Mouse (Mus musculus) G1E-ER4 (cell line): Measurements from ENCODE around the gene Atp5f1. TPM values are rescaled to one million over a fixed set of nuclear protein-coding genes. Genes with fewer than 3 reads are reported as not detected.

ENCODE experiments used
- GATA1 ChIP-seq: IDR thresholded peaks from one replicate; pipeline ENCODE4 v1.8.0; 2012; ENCODE audit warnings: low read length, inconsistent platforms
- polyA plus RNA-seq: library from polyadenylated mRNA; stranded (reverse); fragments of >175 nt; gene quantifications from 2 replicates; pipeline ENCODE4 v1.2.3, GENCODE M21; 2012

Atp5f1 gene
- 96.5 and 102 TPM in 2 replicates for polyA plus RNA-seq

DNA sequence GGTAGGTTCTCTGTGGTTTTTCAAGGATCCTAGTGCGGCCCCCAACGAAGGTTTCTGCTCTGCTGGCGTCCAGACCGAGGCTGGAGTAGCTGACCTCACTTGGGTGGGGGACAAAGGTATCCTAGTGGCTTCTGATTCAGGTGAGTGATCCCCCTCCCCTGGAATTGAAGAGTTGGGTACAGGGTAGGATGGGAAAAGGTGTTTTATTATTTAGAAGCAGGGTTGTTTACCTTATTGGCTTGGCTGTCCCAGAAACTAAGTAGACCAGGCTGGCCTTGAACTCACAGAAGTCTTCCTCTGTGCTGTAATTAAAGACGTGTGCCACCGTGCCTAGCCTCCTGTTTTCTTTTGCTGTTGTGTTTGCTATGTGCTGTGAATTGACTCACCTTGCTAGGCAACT is at the start of gene Atp5f1:
TSS of gene Atp5f1 (minus strand) at position 101 of the 400 bp plus-strand sequence.
- TF ChIP-seq GATA1 = no peak

DNA sequence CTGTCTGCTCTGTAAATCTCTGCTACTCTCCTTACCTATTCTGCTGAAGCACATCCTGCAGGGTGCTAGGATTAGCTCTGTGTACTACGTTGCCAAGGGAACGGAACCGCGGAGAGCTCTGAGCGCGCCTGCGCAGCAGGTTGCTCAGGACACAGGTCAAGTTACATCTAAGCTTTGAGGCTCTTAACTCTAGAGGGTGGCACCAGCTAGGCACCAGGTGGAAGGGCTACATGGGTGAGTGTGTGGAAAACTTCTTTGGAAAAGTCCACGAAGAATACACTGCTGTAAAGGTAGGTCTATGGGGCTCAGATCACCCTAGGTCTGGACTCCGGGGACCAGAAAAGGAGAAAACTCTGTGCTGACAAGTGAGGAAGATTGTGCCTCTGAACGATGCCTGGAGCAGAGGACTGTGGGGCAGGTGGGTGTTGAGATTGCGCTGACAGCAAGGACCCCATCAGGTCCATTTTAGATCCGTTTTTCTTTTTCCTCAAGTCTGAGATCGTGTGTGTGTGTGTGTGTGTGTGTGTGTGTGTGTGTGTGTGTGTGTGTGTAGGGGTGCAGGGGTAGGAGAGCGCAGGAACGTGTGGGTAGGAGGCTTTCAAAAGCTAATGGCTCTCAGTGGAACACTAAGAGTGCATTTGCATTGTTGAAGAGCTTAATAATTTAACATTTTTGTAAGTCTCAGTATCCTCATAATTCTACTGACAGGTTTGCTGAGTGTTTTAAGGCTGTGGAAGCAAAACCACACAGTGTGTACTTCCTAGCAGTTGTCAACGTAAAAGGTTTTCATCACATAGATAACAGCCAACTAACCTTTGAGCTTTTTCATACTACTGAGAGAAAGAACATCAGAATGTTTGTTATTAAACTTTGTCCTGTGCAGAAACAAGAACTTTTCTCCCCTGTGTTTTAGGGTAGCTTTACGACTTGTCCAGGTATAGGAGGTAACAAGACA is 41.8 kb upstream of the Atp5f1 start:
- no peak for TF ChIP-seq GATA1

DNA sequence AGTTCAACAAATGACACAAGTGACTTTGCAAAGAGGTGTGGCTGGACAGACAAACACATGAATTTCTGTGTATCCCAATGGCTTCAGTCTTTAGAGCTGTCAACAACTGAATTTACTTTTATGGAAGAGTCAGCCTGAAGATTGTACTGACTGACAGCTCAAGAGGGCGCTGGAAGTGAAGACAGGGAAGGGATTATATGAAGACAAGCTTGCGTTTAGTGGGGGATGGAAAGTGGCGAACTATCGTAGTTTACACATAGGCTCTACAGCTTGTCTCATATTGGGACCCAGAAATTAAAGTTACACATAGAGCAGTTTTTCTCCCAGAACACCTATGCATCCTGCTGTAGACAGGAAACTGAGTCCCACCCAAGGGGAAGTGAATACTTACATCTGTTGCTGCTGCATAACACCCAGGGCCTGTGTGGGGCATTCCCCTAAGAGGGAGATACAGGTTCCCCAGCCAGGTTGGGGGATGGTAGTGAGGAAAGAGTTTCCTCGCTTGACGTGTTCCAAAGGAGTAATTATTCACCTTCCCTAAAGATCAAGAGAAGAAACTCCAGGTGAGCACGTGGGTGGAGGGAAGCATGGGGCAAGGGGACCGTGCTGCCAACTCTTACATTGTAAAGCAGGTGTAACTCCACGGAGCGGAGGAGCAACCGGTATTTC is 40.9 kb upstream of the Atp5f1 start:
- TF ChIP-seq GATA1 = no peak

DNA sequence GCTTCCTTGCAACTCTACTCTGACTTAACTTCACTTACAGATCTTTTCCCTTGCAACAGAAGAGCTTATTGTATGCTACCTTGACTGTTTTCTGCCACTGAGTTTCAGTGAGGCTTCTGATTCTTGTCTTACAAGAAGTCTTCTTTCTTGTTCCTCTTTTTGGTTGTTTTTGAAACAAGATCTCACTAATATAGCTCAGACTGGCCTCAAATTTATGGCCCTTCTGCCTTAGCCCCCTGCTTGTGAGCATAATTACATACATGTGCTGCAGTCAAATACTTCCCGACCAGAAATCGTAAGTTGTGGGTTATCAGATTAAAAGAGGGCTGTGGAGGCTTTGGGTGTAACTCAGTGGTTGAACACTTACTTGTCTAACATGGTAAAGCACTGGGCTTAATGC is 34.8 kb upstream of the Atp5f1 start:
- no peak for TF ChIP-seq GATA1

DNA sequence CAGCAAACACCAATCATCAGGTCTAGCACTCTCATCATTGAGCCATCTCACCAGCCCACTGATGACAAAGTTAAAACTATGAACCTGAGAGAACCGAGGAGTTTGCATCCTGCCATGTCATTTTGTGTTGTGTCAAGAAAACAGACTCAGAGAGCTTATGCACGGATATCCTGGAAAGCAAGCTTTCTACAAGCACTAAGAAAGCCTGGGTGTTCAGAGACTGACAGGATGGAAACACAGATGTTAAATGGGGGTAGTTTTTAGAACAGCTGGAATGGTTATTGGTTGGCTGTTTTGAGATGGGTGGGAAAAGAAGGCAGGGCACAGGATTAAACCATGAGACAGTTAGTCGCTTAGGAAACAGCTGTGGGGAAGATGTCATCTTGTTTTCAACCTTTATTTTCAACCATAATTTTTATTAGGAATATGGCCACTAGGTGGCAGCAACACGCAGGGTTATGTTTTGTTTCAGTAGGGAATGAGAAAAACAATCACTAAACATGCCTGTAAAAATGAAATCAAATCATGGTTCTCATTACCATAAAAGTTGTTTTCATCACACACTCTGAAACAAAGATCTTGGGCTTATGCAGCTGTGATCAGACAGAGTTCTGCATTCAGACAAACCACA is 31.9 kb upstream of the Atp5f1 start:
- no peak for TF ChIP-seq GATA1

DNA sequence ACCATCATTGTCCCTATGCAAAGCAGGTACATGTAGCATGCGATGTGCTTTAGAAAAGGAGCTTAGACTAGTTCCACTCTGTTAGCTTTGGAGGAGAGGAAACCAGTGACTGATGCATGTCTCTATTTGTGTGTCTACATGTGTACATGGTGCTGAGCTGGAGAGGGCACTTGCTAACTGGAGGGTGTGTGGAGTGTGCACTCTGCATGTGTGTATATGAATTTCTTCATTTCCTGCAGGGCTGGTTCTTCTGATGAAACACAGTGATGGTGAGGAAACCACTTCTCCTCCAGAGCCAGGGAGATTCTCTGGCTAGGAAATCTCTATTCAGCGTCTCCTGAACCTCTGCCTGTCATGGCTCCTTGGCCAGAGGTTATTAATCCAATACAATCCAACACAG is 14.3 kb upstream of the Atp5f1 start:
- TF ChIP-seq GATA1 = no peak

DNA sequence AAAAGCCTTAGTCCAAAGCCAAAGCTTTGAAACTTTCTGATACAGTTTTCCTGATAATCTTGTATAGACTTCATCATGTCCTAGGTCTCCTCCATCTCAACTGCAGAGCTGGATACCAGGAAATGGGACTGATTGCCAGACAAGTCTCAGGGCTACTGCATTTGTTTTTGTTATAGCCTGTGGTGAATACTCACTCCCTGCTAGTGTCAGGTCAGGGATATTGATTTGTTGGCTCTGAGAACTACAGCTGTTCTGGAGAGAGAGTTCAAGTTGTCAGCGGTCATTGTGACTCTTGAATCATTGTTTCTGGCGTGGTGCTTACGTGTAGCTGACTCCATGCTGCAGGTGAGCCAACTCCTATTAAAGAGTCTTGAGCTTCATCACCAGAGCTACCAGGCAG is 13.5 kb upstream of the Atp5f1 start, which contains the start of gene Ovgp1:
TSS of gene Ovgp1 (plus strand) at position 301 of the 400 bp plus-strand sequence.
- TF ChIP-seq GATA1 = no peak

DNA sequence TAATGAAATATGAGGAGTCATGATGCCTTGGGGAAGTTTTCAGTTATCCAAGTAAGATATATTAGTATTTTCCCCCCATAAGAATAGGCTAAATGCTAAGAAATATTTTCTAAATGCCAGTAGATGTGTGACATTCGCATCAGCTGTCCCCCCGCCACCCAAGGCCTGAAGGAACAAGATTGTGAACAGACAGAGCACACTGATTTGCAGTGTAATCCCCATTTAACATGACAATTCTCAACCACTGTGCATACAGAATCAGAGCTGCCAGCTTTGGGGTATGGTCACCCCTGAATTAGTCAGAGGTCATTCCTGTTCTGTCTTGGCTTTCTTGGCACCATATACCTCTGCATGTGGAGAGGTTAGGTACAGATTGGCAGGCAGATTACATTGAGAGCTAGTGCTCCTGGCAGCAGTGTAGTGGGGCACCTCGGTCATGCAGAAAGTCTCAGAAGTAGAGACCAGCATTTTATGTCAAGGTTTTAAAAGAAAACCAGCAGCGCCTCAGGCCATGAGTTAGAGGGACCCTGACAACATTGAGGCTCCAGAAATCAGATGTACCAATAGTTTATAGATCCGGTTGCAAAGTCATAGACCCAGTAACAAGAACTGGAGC is 12.0 kb upstream of the Atp5f1 start:
- no peak for TF ChIP-seq GATA1

DNA sequence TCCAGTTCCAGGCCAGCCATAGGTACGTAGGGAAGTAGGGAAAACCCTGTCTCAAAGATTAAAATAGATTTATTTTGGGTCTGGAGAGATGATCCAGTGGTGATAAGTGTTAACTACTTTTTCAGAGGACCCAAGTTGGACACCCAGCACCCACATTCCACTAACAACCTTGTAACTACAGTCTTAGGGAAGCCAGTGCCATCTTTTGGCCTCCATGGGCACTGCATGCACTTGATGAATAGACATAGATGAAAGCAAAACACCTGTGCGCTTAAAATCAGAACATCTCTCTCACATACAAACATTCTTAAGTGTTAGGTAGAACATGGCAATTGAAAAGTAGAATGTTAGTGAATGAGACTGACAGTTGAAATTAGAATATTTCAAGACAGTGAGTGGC is 801 bp upstream of the Atp5f1 start:
- TF ChIP-seq GATA1 = no peak

DNA sequence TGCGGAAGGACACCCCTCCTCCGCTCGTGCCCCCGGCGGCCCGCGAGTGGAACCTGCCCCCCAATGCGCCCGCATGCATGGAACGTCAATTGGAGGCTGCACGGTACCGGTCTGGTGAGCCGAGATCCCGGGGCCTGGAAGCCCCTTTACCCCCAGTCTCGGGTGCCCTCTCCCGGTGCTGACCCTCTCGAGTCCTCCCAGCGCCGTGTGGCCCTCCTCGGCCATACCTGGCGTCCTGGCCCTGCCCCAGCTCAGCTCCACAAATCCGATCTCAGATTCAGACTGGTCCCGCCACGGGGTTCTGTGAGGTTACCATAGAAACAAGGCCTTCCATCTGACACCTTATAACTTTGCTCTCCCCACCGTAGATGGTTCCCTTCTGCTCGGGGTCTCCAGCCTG is 314 bp downstream of the Atp5f1 start:
- no peak for TF ChIP-seq GATA1

DNA sequence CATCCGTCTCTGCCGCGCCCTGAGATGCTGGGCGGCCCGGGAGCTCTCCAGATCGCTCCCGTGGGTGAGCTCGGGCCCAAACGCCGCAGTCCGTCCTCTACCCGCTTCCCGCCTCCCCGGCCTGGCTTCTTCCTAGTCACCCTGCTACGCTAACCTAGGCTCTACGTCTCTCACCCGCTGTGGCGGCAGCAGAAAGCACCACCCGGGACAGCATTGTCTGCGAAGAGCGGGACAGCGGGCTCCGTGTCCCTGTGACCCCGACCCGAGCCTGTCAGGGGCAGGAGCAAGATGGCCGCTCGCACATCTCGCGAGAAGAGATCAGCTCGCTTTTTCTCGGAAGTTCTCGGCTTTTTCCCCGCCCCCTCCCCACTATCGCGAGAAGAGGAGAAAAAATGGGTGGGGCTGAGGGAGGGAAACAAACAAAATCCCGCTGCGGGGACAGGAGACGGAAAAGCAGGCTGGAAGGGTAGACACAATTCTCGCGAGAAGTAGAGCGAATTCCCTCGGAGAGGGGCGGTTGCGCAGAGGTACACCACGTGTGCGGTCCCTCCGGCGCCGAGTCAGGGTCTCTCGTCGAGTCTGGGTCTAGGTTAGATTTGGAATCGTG is 822 bp downstream of the Atp5f1 start, which contains the start of gene Wdr77:
TSS of gene Wdr77 (plus strand) at position 396 of the 607 bp plus-strand sequence.
- TF ChIP-seq GATA1 = no peak

DNA sequence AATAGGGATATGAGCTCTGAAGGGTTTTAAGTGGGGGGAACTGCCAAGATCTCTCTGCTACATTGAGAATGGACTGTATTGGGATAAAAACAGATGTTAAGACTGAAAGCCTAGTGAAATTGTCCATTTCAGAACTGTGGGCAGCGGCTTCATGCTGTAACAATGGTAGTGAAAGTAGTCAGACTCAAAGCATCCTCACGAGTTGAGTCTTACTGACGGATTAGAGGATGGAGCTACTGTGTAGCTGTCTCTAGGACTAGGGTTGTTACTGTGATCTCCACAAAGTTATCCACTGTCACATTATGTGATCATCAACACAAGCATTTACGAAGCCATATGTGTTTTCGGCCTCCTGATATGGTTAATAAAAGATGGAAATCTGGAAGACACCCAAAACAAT is 1.7 kb downstream of the Atp5f1 start:
- no peak for TF ChIP-seq GATA1

DNA sequence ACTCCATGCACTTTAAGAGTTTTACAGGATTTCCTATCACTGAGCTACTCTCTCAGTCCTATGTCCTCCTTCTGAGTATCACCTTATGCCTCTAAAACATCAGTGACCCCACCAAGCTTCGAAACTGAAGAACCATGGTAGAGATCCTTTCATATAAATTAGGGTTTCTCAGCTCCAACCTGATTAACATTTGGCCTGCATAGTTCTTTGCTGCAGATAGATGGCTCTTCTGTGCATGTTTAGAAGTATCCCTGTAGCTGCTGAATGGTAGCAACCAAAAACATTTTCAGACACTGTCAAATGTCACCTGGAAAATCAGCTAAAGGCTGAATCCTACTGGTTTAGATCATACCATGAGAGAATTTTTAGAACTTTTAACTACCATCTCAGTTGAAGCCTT is 2.7 kb downstream of the Atp5f1 start:
- TF ChIP-seq GATA1 = no peak

DNA sequence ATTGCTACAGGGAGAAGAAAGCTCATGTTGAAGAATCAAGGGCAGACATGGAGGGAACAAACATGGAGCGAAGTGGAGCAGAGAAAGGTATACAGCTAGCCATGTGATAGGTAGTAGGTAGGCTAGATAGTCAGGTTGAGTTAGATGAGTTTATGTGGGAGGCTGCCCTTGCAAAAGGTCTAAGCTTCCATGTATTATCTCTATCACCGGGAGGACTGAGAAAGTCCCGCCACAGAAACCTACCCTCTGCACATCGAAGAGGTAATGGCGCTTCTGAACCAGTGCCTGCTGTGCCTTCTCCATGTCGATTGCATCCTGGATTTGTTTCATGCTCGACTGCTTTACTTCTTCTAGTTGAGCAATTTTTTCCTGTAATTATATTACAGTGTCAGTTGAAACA is 8.6 kb downstream of the Atp5f1 start:
- TF ChIP-seq GATA1 = no peak

DNA sequence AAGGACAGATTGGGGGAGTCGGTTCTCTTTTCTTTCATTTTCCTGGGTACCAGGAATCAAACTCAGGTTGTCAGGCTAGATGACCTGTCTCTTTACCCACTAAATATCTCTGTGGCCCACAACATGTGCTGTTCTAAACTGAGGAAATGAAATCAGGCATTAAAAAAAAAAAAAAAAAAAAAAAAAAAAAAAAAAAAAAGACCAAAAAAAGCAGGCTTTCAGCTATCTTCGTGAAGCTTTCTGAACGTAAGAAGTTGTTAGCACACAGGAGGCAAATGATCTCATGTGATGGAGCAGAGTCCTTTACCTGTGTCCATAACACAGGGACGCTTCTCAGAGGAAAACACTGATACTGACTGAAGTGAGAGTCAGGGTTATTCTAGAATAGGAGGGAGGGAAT is 23.8 kb downstream of the Atp5f1 start:
- no peak for TF ChIP-seq GATA1
